Mouse (Mus musculus) heart, embryonic 14.5 days (tissue): ENCODE data around the gene Crat. TPM values are rescaled to one million over a fixed set of nuclear protein-coding genes. Genes with fewer than 3 reads are reported as not detected.

Experiments used
- ATAC-seq: fragments of 200-750 bp; cut with Nextera tagmentation; 2 replicates; pipeline ENCODE4 v1.8.0; 2017; ENCODE audit warnings: low read depth, moderate TSS enrichment; ENCODE audit not compliant: insufficient number of reproducible peaks, insufficient read depth, low FRiP score
- H3K27ac ChIP-seq, 2 experiments: fragments of 200-500 bp in 1 of 2; fragments of 300-500 bp in 1 of 2; sonication (generic) in 1 of 2; replicated peaks in 1 of 2; 2 replicates each; pipeline ENCODE4 v1.5.1; 2012 to 2014; ENCODE audit warnings: low read depth in 2 of 2, low read length in 2 of 2, control low read depth in 1 of 2, mild to moderate bottlenecking in 1 of 2, mixed read lengths in 1 of 2; ENCODE audit not compliant: control insufficient read depth in 1 of 2, insufficient read depth in 1 of 2
- H3K27me3 ChIP-seq: fragments of 300-500 bp; sonication (generic); 2 replicates; pipeline ENCODE4 v1.6.1; 2014; ENCODE audit warnings: mild to moderate bottlenecking, low read length, control low read depth; ENCODE audit not compliant: control insufficient read depth, insufficient read depth
- H3K36me3 ChIP-seq: fragments of 300-500 bp; sonication (generic); 2 replicates; pipeline ENCODE4 v1.6.1; 2014; ENCODE audit warnings: mild to moderate bottlenecking, control low read depth, low read length, mixed read lengths; ENCODE audit not compliant: control insufficient read depth, insufficient read depth
- H3K4me1 ChIP-seq, 2 experiments: fragments of 200-500 bp in 1 of 2; fragments of 300-500 bp in 1 of 2; sonication (generic) in 1 of 2; 2 replicates each; pipeline ENCODE4 v1.6.1; 2012 to 2014; ENCODE audit warnings: low read length in 2 of 2, control low read depth in 1 of 2, mixed read lengths in 1 of 2; ENCODE audit not compliant: control insufficient read depth in 2 of 2, insufficient read depth in 2 of 2
- H3K4me2 ChIP-seq: fragments of 300-500 bp; sonication (generic); 2 replicates; pipeline ENCODE4 v1.6.1; 2014; ENCODE audit warnings: mild to moderate bottlenecking, low read length
- H3K4me3 ChIP-seq, 2 experiments: fragments of 200-500 bp in 1 of 2; fragments of 300-500 bp in 1 of 2; sonication (generic) in 1 of 2; 2 replicates each; pipeline ENCODE4 v1.5.1; 2012 to 2014; ENCODE audit warnings: low read length in 2 of 2, mild to moderate bottlenecking in 2 of 2, control low read depth in 1 of 2, low read depth in 1 of 2, moderate library complexity in 1 of 2; ENCODE audit not compliant: control insufficient read depth in 1 of 2, insufficient read depth in 1 of 2
- H3K9ac ChIP-seq: fragments of 300-500 bp; sonication (generic); 2 replicates; pipeline ENCODE4 v1.6.1; 2014; ENCODE audit warnings: mild to moderate bottlenecking, low read length
- H3K9me3 ChIP-seq: fragments of 300-500 bp; sonication (generic); 2 replicates; pipeline ENCODE4 v1.6.1; 2016; ENCODE audit warnings: low read length, control low read depth; ENCODE audit not compliant: control insufficient read depth
- WGBS: fragments of 180-500 bp; shearing (Covaris S2); extraction: QIAGEN DNeasy Blood & Tissue Kit; methylation state at CpG from one replicate; pipeline ENCODE4 v1.1.7; 2014; 5-methylcytosine and 5-hydroxymethylcytosine counted together
- microRNA-seq: library from miRNA; unstranded; fragments of <30 nt; microRNA quantifications from one replicate; pipeline ENCODE4, GENCODE M21; 2016
- polyA plus RNA-seq: library from polyadenylated mRNA; unstranded; fragments of >200 nt; fragmentation: Nextera tagmentation; extraction: Ambion mirVana; gene quantifications from 2 replicates; pipeline ENCODE4 v1.2.1, GENCODE M21; 2014

The Crat gene
- polyA plus RNA-seq, 1 experiment from 2014 or later: 127 TPM

DNA sequence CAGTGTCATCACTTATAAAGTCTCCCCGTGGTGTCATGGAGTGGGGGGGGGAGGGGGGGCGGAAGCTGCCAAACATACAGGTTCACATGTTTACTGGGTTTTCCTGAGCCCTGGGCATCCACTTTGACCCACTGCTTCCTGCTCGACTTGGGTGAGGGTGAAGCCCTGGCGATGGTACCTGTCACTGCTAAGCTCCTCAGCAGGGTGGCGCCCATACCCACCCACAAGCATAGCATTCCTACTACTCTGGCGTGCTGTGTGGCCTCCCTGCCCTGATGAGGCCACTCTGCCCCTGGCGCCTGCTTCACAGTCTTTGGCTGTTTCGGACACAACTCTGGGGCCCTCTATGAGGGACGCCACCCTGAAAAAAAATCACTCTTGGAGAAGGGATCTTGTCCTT, 58.7 kb downstream of the Crat start:
- peak overlapping the region; percentile 89 for H3K4me2 ChIP-seq
- peak overlapping the region in 1 of 2 experiments; percentile 60; a peak in 1 of 4 replicates for H3K4me3 ChIP-seq
- peak overlapping the region; percentile 72 to 89 for H3K27ac ChIP-seq

DNA sequence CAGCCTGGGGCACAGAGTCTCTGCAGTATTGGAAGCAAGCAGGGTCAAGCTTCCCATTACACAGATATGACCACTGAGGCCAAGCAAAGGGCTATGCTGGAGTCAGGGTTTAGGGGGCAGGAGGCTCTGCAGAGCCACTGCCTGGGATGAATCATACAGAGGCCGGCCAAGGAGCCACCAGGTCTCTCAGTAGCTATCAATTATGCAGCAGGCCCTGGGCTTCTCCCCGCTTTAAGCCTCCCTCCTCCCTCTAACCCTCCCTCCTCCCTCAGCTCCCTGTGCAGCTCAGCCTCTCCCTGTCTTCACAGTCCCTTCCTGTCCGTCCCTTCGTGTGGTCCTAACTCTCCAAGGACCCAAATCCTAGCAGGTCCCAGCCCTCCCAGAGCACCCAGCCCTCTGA, 59.3 kb downstream of the Crat start:
- H3K4me3 ChIP-seq: no peak overlapping the region
- WGBS: 47% methylated on average over 4 of the region's 4 CpGs
- H3K9me3 ChIP-seq: no peaks in the 10 kb centered on the region
- H3K9ac ChIP-seq: 0 out of 2 replicates have a peak overlapping the region, but pooled peaks have one; percentile 77
- ATAC-seq: no peak
- peaks cover 36% of the 10 kb centered on the region for H3K36me3 ChIP-seq
- H3K27ac ChIP-seq: peak overlapping the region in 1 of 2 experiments; percentile 89; a peak in 2 of 4 replicates
- H3K4me2 ChIP-seq: no peak overlapping the region; the same call in 1 of the 2 replicates
- H3K4me1 ChIP-seq: peaks cover 21 to 33% of the 10 kb centered on the region in 2 experiments
- H3K27me3 ChIP-seq: no peaks in the 10 kb centered on the region

More for the DNA sequence above, 58.7 kb downstream of the Crat start:
- no peak for ATAC-seq
- Histone ChIP-seq H3K9ac (peak overlapping the region; percentile 77; the same call in 1 of the 2 replicates), H3K27me3 (no peaks in the 10 kb centered on the region), H3K9me3 (no peaks in the 10 kb centered on the region), H3K36me3 (peaks cover 36% of the 10 kb centered on the region), H3K4me1 (peaks cover 21 to 33% of the 10 kb centered on the region in 2 experiments)
- 41% methylated on average over 9 of the region's 9 CpGs for WGBS

DNA sequence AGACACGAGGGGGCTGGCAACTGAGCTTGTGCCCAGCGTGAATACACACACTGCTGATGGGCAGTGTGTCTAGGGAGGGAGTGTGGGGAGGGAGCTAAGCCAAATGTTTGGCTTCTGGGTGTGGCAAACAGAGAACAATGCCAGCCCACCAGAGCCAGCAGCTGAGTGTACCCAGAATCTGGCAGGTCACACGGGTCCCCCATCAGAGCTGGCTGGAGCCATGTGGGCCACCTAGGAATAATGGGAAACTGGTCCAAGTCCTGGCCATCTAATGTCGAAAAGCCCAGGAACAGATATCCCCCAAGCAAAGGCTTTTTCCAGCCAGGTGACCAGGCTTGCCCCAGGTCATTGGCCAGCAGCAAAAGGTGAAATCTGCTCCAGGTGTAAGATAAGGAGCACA, 59.8 kb downstream of the Crat start:
- Histone ChIP-seq H3K27ac (no peak overlapping the region), H3K4me1 (peaks cover 21 to 33% of the 10 kb centered on the region in 2 experiments), H3K9me3 (no peaks in the 10 kb centered on the region), H3K36me3 (peaks cover 38% of the 10 kb centered on the region), H3K9ac (0 out of 2 replicates have a peak overlapping the region, but pooled peaks have one; percentile 77), H3K27me3 (no peaks in the 10 kb centered on the region), H3K4me2 (no peak overlapping the region), H3K4me3 (no peak overlapping the region)
- WGBS: 59% methylated on average over 4 of the region's 4 CpGs
- ATAC-seq: no peak

DNA sequence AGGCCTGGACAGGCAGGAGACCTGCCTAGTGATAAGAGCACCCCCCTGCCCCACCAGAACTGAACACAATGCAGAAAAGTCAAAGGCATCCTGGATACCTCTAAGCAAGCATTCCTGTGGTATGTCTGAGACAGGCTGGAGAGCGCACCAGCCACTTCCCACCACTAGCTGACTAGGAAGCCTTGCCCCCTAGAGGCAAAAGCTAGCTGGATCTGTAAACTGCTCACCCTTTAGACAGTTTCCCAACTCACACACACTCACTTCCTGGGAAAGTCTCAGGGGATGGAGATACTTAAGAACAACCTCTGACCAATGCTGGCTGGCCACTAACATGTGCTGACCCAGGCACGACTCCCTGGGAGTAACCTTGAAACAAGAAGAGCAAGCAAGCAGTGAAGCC, 64.5 kb downstream of the Crat start:
- no peak overlapping the region for H3K4me3 ChIP-seq
- 59% methylated on average over 2 of the region's 2 CpGs for WGBS
- peaks cover 85% of the 10 kb centered on the region for H3K36me3 ChIP-seq
- H3K9ac ChIP-seq: no peak overlapping the region
- H3K27ac ChIP-seq: no peak overlapping the region
- no peak overlapping the region for H3K4me2 ChIP-seq
- no peaks in the 10 kb centered on the region for H3K27me3 ChIP-seq
- no peak for ATAC-seq
- peaks cover 0 to 8% of the 10 kb centered on the region in 2 experiments; a peak in 3 of 4 replicates for H3K4me1 ChIP-seq
- H3K9me3 ChIP-seq: no peaks in the 10 kb centered on the region

Small RNAs within 50 kb of the gene (microRNA-seq; reads per million reads assigned to microRNA genes)
- gene Gm47292: not detected

Other genes starting within 250 kb of the Crat start
- 40.3 and 43.2 TPM in 2 replicates for gene Endog, start 244.3 kb downstream of the Crat start, polyA plus RNA-seq
- 24.7 and 28.0 TPM in 2 replicates for gene Spout1, start 237.4 kb downstream of the Crat start, polyA plus RNA-seq
- 22.0 and 26.0 TPM in 2 replicates for gene Kyat1, start 210.0 kb downstream of the Crat start, polyA plus RNA-seq
- gene Lrrc8a, start 178.1 kb downstream of the Crat start, polyA plus RNA-seq: 47.4 and 52.7 TPM in 2 replicates
- 0.13 and 0.55 TPM in 2 replicates for gene Gm28035, start 175.2 kb downstream of the Crat start, polyA plus RNA-seq
- 10.8 TPM in 2 replicates for gene Phyhd1, start 149.6 kb downstream of the Crat start, polyA plus RNA-seq
- gene Gm28038, start 134.8 kb downstream of the Crat start, polyA plus RNA-seq: not detected in 2 replicates
- 33.0 and 33.4 TPM in 2 replicates for gene Dolk, start 129.5 kb downstream of the Crat start, polyA plus RNA-seq
- gene Nup188, start 129.4 kb downstream of the Crat start, polyA plus RNA-seq: 23.9 and 26.2 TPM in 2 replicates
- 94.6 and 97.3 TPM in 2 replicates for gene Sh3glb2, start 56.5 kb downstream of the Crat start, polyA plus RNA-seq
- 28.3 and 31.6 TPM in 2 replicates for gene Miga2, start 51.6 kb downstream of the Crat start, polyA plus RNA-seq
- gene Dolpp1, start 23.6 kb downstream of the Crat start, polyA plus RNA-seq: 16.8 and 20.8 TPM in 2 replicates
- gene Ptpa, start 226 bp upstream of the Crat start, polyA plus RNA-seq: 42.0 and 61.2 TPM in 2 replicates
- gene Ier5l, start 58.4 kb upstream of the Crat start, polyA plus RNA-seq: 3.5 and 4.2 TPM in 2 replicates
- 3.2 and 3.8 TPM in 2 replicates for gene Cstad, start 179.2 kb upstream of the Crat start, polyA plus RNA-seq